Mouse (Mus musculus) ovary, postnatal 36 days (tissue): ENCODE data around the gene Atrnl1.
"Not testable (repeated sequence)": the region's sequence is repeated elsewhere in the genome, so short reads cannot be mapped to it uniquely, and the experiment has no call there.

Experiments used
- DNase-seq: peaks from one replicate; pipeline ENCODE4 v3.0.0; 2022; ENCODE audit warnings: low spot score, mixed read lengths

Atrnl1 gene

GRCm38 (mm10) chr19:57696781-57697180, 85.9 kb downstream of the Atrnl1 start:
- not testable (repeated sequence) for DNase-seq

GRCm38 (mm10) chr19:57713138-57713537, 102.3 kb downstream of the Atrnl1 start:
- DNase-seq = no peak

GRCm38 (mm10) chr19:57724920-57725319, 114.1 kb downstream of the Atrnl1 start:
- DNase-seq = peak; percentile 43

- no peak for DNase-seq
Measured at GRCm38 (mm10) chr19:57725326-57725725, 114.5 kb downstream of the Atrnl1 start.

- no peak for DNase-seq
Measured at GRCm38 (mm10) chr19:57727009-57727408, 116.2 kb downstream of the Atrnl1 start.

GRCm38 (mm10) chr19:57737475-57737874, 126.6 kb downstream of the Atrnl1 start:
- no peak for DNase-seq

GRCm38 (mm10) chr19:57745579-57745978, 134.7 kb downstream of the Atrnl1 start:
- no peak for DNase-seq

GRCm38 (mm10) chr19:57746553-57746952, 135.7 kb downstream of the Atrnl1 start:
- DNase-seq = no peak

GRCm38 (mm10) chr19:57752189-57752588, 141.4 kb downstream of the Atrnl1 start:
- no peak for DNase-seq

GRCm38 (mm10) chr19:57762526-57762925, 151.7 kb downstream of the Atrnl1 start:
- no peak for DNase-seq

- DNase-seq = no peak
Measured at GRCm38 (mm10) chr19:57764576-57765371, 153.9 kb downstream of the Atrnl1 start.

- DNase-seq = no peak
Measured at GRCm38 (mm10) chr19:57767051-57767450, 156.2 kb downstream of the Atrnl1 start.

- DNase-seq = no peak
Measured at GRCm38 (mm10) chr19:57768661-57769060, 157.8 kb downstream of the Atrnl1 start.

GRCm38 (mm10) chr19:57782366-57783089, 171.7 kb downstream of the Atrnl1 start:
- no peak for DNase-seq

- no peak for DNase-seq
Measured at GRCm38 (mm10) chr19:57786699-57787098, 175.9 kb downstream of the Atrnl1 start.

- no peak for DNase-seq
Measured at GRCm38 (mm10) chr19:57802207-57802606, 191.4 kb downstream of the Atrnl1 start.

GRCm38 (mm10) chr19:57802771-57803482, 192.1 kb downstream of the Atrnl1 start:
- no peak for DNase-seq

GRCm38 (mm10) chr19:57803483-57803820, 192.6 kb downstream of the Atrnl1 start:
- no peak for DNase-seq

- DNase-seq = no peak
Measured at GRCm38 (mm10) chr19:57808363-57808762, 197.5 kb downstream of the Atrnl1 start.

- no peak for DNase-seq
Measured at GRCm38 (mm10) chr19:57814291-57814690, 203.5 kb downstream of the Atrnl1 start.

- no peak for DNase-seq
Measured at GRCm38 (mm10) chr19:57816221-57816996, 205.6 kb downstream of the Atrnl1 start.

GRCm38 (mm10) chr19:57817736-57818135, 206.9 kb downstream of the Atrnl1 start:
- no peak for DNase-seq
